Mouse (Mus musculus): Measurements from ENCODE around the gene Arhgef28.

DNA sequence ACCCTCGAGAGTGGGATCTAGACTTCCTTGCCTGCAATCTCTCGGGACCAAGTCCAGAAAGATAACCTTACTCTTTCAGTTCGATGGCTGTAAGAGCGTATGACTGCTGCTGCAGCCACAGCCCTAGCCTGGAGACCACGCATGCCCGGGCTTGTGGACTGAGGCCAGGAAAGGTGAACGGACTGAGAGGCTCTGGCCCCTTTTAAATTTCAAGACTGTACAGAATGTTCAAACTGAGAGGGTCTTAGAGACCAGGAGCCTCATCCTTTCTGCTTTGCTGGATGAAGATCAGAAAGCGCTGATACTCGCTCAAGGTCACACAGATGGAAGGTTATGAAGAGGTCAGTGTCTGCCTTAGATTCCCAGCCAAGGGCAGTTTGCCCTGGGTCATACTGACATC lies 4.8 kb downstream of the Arhgef28 start:
- TF ChIP-seq ZKSCAN1 (IDR thresholded peaks at IDR 0.05; ENCODE audit: low read depth, low read length) (no peak), MXI1 (IDR thresholded peaks at IDR 0.05; ENCODE audit: low read depth, low read length) (no peak), SMC3 (IDR thresholded peaks at IDR 0.05; ENCODE audit: low read depth, low read length) (no peak), JUND (IDR thresholded peaks at IDR 0.05; ENCODE audit: low read depth, low read length) (no peak), NRF1 (IDR thresholded peaks at IDR 0.05; ENCODE audit: insufficient read depth, low read depth, low read length, poor library complexity, severe bottlenecking) (no peak), CTCF (IDR thresholded peaks at IDR 0.05 in 2 of 3, conservative IDR thresholded peaks at IDR 0.05 in 1 of 3; ENCODE audit: control insufficient read depth in 1 of 3, insufficient read depth in 1 of 3, low read depth in 2 of 3, low read length in 3 of 3, poor library complexity in 1 of 3, severe bottlenecking in 1 of 3) (no peak)
